Mouse (Mus musculus): Measurements from ENCODE around the gene Scnn1a.

DNA sequence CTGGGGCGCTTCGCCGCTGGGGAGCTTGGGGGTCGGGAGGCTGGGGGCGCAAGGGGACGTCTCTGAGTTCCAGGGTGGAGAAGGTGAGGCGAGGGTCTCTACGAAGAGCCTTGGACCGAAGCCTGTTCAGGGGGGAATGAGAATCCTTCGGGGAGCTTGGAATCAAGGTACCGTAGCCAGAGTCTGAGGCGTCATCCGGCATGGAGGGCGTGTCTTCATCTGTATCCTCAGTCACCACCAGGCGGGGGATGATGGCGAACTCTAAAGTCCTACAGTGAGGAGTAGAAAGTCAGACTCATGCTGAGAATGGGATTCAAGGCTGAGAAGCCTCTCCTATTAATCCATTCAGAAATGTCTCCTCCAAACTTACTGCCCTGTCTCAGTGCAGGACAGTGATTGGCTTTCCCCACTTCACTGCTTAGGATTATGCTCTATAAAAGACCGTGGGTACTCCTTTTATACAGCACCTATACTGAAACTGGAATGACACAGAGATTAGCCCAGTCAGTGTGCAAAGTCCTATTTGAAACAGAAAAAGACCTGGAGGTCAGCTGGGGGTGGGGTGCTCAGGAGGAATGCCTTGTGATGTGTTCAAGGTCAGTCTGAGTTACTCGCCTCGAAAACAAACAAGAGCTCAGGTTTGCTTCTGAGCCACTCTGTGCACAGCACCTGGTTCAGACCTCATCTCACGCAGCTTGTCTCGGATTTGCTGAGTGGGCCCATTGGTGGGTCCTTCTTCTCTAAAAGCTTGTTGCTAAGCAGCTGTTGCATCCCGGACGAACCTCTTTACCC, 43.2 kb downstream of the Scnn1a start:
- TF ChIP-seq EP300 (IDR thresholded peaks at IDR 0.05; ENCODE audit: low read depth) = no peak
- TF ChIP-seq CTCF (IDR thresholded peaks at IDR 0.05; ENCODE audit: low read depth) = 0 out of 2 replicates have a peak, but pooled peaks have one; percentile 20

All from liver, postnatal 0 days (tissue).